Mouse (Mus musculus) liver, adult 2 months (tissue): ENCODE data around the gene Nrgn.

Experiments used
- CTCF ChIP-seq: fragments of 200-500 bp; IDR thresholded peaks from 2 replicates; pipeline ENCODE4 v1.5.1; 2011; ENCODE audit warnings: low read depth, low read length, control low read depth
- POLR2A ChIP-seq: fragments of 200-500 bp; IDR thresholded peaks from 2 replicates; pipeline ENCODE4 v1.6.1; 2011; ENCODE audit warnings: low read length, control low read depth; ENCODE audit not compliant: insufficient read depth; ENCODE audit errors: extremely low read depth

- TF ChIP-seq CTCF (no peak), POLR2A (no peak)
Measured at GRCm38 (mm10) chr9:37592025-37592424, 39.3 kb upstream of the Nrgn start.
